Mouse (Mus musculus) liver, postnatal 0 days (tissue): ENCODE data around the gene Telo2.

ENCODE experiments used
- CTCF ChIP-seq: sonication (generic); IDR thresholded peaks from 2 replicates; pipeline ENCODE4 v1.5.1; 2016; ENCODE audit warnings: antibody characterized with exemption, low read depth
- EP300 ChIP-seq: IDR thresholded peaks from 2 replicates; pipeline ENCODE4 v1.6.1; 2016; ENCODE audit warnings: antibody characterized with exemption, low read depth, mild to moderate bottlenecking

DNA sequence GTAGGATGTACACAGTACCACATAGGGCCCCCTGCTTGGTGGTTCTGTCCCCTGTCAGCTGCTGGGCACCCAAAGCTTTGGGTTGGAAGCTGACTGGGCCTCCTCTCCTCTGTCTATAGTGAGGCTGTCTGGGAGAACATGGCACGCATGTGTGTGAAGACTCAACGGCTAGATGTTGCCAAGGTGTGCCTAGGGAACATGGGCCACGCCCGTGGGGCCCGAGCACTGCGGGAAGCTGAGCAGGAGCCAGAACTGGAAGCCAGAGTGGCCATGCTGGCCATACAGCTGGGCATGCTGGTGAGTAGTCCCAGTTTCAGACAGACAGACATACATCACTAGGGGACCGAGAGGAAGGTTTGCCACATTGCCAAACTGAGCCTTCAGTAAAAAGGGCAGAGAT is 29.0 kb downstream of the Telo2 start:
- no peak for TF ChIP-seq CTCF
- no peak for TF ChIP-seq EP300
